Mouse (Mus musculus) T-cell, adult 2 months (primary cell): Measurements from ENCODE around the gene Ntrk1.

Source experiments
- DNase-seq: peaks from one replicate; pipeline ENCODE4 v3.0.0; 2022; ENCODE audit warnings: low spot score

Gene Ntrk1

GRCm38 (mm10) chr3:87785626-87786214, 9.2 kb downstream of the Ntrk1 start:
- no peak for DNase-seq

DNA sequence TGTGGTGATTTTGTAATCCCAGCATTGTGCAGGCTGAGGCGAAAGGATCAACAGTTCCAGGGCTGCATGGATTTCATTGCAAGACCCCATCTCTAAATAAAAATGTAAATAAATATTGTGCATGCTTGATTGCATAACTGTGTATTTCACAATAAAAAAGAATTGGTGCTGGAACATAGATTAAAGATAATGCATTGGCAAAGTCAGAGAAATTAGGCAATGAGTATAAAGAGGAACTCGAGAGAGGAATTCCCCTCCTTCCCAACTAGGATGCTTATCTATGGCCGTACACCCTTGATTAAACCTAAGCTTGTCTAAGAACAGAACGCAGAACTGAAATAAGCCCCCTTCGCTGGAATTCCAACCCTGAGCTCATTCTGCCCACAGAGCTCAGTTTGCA, 9.8 kb downstream of the Ntrk1 start:
- DNase-seq: no peak

GRCm38 (mm10) chr3:87783282-87784023, 11.5 kb downstream of the Ntrk1 start:
- no peak for DNase-seq

GRCm38 (mm10) chr3:87779086-87779485, 15.9 kb downstream of the Ntrk1 start:
- no peak for DNase-seq

- DNase-seq: no peak
Observed at GRCm38 (mm10) chr3:87778283-87778682, 16.7 kb downstream of the Ntrk1 start.

- no peak for DNase-seq
Observed at GRCm38 (mm10) chr3:87771088-87771487, 23.9 kb downstream of the Ntrk1 start.

- DNase-seq: peak; percentile 66
Observed at GRCm38 (mm10) chr3:87770280-87770679, 24.7 kb downstream of the Ntrk1 start.

DNA sequence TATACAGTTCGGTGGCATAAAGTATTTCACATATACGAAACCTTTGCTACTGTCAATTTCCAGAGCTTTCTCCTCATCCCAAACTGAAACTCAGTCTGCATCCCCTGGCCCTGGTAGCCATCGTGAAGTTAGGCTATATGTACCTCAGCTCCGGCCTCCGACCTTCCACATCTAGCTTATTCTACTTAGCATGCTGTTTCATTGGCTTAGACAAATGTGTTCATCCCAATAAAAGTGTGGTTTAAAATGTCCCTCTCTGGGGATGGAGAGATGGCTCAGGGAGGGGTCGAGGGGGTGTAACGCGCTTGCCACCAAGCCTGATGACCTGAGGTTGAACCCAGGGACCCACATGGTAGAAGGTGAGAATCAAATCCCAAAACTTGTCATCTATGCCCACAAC, 25.5 kb downstream of the Ntrk1 start:
- DNase-seq: no peak

- DNase-seq: peak; percentile 82
Observed at GRCm38 (mm10) chr3:87768844-87769243, 26.1 kb downstream of the Ntrk1 start.

- DNase-seq: no peak
Observed at GRCm38 (mm10) chr3:87768431-87768830, 26.5 kb downstream of the Ntrk1 start.

- DNase-seq: no peak
Observed at GRCm38 (mm10) chr3:87767764-87768163, 27.2 kb downstream of the Ntrk1 start.

DNA sequence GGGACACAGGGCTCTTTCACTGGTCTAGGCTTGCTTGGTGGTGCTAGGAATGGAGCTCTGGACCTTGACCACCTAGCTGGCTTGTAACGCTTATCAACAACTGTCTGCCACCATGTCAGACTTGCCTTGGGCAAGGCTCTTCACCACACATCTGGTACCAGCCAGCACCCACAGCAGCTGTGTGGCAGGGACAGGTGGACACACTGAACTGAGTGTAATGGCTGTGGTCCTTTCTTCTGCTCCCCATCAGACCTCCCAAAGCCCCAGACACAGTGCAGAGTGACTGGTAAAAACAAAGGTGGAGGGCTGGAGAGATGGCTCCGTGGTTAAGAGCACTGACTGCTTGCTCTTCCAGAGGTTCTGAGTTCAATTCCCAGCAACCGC, 28.7 kb downstream of the Ntrk1 start:
- DNase-seq: no peak

DNA sequence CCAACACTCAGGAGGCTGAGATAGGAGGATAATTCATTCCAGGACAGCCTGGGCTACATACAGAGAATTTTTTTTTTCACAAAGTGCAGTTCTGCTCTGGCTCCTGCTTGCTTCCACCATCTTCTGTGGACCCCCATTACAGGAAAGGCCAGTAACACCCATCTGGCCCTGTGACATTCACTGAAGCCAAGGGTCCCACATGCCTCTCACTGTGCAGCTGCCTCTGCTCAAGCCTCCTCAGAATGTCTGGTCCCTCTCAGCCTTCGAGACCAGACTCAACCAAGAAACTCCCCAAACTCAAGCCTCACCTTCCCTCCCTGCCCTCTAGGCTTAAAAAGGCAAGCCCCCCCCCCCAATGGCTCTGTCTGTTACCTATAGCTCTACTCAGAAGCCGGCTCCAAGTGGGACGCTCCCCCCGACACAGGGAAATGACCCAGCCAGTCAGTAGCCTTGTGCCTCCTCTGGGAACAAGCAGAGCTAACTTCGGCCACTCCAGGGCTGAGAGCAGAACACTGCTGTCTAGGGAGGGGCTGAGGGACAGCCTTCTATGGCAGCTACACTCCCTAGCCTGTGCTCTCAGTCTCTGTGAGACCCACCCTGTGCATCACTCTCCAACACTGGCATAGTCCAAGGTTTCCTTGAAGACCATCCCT, 29.2 kb downstream of the Ntrk1 start:
- DNase-seq: no peak

DNA sequence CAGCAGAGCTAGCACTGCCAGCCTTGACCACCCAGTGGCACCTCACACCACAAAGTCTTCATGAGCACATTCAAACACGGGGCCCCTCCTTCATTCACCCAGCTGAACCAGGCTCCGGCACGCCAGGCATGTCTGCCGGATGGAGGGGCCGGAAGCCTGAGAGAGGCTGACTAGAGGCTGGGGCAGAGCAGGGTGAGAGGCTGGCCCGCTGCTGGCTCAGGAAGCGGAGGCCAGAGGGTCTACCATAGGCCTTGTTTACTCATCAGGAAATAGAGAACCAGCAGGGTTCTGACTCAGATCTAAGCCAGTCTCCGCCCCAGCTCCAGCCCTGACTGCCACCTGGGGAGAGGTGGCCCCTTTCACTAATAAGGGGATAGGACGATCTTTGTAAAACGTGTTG, 29.9 kb downstream of the Ntrk1 start:
- DNase-seq: peak; percentile 82

GRCm38 (mm10) chr3:87764506-87764905, 30.5 kb downstream of the Ntrk1 start:
- no peak for DNase-seq

DNA sequence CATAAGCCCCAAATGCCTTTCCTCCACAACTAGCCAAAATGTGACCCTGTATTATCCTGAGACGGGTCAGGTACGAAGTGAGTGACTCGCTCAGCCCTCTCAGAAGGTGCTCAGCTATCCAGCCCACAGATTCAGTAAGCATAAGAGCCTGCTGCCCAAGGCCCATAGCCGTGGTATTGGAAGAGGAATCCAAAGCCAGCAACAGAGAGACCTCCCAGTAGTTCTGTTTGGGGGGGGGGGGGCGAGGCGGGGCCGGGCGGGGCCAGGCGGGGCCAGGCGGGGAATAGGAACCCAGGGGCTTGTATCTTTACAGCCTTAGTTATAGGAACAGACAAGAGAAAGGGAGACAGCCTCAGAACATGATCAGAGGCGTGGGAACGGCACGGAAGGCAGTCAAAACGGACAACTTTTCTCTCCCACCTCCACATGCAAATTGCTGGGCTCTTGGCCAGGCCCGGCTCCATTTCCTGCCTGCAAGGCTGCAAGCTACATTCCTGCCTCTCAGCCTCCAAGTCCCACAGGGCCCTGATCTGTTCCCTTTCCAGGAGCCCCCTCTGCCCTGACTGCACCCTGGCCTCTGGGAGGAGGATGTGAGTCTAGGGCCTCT, 31.2 kb downstream of the Ntrk1 start:
- DNase-seq: no peak

DNA sequence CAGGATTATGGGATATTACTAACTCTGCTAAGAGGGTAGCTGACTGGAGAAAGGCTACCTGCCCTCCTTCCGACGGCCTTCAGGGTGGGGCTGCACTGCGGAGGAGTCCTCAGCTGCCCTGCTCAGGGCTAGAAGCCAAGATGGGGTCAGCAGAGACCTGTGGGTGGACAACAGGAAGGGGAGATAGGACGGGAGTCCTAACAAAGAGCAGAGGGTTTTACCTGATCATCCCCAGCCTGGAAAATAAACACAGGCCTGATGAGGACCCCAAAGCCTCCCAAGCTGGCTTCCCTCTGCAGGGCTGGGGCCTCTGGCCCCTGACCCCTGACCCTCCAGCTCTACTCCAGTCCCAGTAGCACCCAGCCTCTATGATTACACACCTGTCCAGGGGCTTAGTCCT, 31.8 kb downstream of the Ntrk1 start:
- DNase-seq: no peak

- DNase-seq: no peak
Observed at GRCm38 (mm10) chr3:87761408-87762375, 33.3 kb downstream of the Ntrk1 start.

DNA sequence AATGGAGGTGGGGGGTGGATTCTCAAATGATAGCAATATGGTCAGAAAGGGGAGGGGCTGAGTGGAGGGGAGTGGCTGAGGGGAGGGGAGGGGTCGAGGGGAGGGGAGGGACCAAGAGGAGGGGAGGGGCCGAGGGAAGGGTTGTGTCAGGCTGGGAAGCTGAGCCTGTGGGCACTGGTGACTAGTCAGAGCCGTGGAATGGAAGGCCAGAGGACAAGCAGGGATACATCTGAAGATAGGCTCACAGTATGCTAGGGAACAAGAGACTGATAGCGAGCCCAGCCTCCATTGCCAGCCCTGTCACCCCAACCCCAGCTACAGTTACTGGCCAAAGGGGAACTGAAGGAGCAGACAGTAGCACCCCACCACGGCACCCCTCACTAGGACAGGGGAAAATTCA, 36.3 kb downstream of the Ntrk1 start:
- no peak for DNase-seq

DNA sequence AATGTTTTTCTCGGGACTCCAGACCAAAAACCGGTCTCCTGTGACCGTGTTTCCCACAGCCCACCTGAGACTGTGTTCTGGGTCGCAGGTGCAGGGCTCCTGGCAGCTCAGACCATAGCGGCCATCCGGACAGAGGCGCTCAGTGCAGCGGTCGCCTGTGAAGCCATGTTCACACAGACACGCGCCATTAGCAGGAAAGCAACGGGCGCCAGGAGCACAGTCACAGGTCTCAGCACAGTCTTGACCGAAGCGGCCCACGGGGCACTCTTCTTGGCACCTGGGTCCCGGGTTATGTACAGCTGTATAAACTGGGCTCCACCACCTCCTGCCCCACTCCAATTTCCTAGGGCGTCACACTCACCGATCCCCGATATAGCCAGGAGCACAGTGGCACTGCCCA, 38.5 kb downstream of the Ntrk1 start:
- DNase-seq: no peak

DNA sequence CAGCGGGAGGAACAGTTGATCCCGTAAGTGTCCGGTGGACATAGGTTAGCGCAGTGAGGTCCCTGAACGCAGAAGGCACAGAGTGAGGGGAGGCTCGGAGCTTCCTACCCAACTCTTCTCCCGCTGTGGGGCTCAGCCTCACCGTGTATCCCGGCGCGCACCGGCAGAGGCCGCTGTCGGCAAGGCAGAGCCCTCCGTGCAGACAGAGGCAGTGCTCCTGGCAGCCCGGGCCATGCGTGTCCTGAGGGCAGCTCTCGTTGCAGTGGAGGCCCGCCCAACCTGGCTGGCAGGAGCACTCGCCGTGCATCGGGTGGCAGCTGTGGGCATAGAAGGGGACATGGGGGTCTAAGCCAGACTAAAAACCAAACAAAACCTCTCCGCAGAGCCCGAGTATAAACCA, 39.0 kb downstream of the Ntrk1 start:
- peak; percentile 80 for DNase-seq

DNA sequence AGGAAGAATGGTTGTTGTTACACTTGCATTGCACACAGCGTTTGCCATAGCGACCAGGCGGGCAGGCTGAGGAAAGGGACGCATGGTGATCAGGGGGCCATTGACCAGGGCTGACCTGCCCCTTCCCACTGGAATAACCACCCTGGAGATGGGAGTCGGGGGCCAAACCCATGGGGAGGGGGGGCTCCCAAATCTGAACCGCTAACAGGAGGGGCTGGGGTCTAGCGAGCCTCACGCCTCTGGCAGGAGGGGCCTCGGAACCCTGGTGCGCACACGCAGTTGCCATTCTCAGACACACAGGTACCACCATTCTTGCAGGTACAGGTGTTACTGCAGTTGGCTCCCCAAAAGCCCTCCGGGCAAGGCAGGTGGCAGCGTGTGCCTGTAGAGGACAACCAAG, 41.1 kb downstream of the Ntrk1 start:
- no peak for DNase-seq
